Mouse (Mus musculus) liver, adult 2 months (tissue): ENCODE results near the gene Capn15.

ENCODE experiments used
- CTCF ChIP-seq: fragments of 200-500 bp; IDR thresholded peaks from 2 replicates; pipeline ENCODE4 v1.5.1; 2011; ENCODE audit warnings: low read depth, low read length, control low read depth
- POLR2A ChIP-seq: fragments of 200-500 bp; IDR thresholded peaks from 2 replicates; pipeline ENCODE4 v1.6.1; 2011; ENCODE audit warnings: low read length, control low read depth; ENCODE audit not compliant: insufficient read depth; ENCODE audit errors: extremely low read depth

DNA sequence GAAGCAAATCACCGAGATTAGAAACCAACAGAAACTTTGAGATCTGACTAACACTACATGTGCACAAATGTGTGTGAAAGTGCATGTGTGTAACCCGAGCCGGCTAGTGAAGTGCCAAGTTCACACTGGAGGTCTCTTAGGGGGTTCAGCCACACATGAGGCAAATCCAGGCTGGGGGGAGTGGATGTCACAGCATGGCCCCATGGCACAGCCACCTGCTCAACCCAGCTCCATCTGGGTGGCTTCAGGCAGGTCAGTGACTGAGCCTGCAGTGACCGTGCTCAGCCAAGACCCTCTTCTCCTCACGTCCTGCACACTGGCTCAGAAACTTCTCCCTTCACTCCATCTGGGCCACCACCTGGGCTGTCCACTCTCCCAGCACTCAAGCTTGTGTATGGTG is 35.6 kb downstream of the Capn15 start:
- TF ChIP-seq CTCF, result no peak
- TF ChIP-seq POLR2A, result no peak
